Mouse (Mus musculus): ENCODE measurements around the gene Tagln2. TPM values are rescaled to one million over a fixed set of nuclear protein-coding genes. Genes with fewer than 3 reads are reported as not detected.

The Tagln2 gene
- polyA plus RNA-seq, 1 experiment, result 13.0 TPM

DNA sequence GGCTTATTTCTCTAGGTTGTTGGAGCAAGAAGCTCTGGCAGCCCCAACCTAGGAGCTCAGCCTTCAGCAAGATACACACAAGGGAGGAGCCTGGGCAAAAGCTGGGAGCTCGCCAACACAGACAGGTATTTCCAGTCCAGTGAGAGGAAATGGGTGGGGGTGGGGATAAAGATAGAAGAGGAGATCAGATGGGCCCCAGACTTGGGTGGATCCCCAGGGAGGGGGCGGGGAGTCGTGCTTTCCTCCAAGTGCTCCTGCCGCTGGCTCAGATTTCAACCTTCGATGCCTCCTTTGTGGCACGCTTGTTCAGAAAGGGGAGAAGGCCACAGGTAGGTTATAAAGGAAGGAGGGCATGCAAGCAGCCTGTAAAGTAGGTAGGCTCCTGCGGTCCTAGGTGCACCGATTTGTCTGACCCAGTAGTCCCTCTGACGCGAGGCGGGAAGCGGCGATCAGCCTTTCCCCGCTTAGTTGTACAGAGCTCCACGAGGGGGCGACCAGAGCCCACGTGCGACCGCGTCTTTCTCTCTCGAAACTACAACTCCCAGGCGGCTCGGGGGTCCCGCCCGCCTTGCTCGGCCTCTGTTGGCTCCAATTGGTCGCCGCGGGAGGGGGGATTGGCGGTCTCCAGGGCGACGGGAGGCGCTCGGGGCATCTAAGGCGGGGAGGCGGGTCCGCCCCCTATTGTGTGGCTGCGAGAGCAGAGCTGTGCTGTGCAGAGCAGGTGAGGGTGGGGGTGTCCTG, 18.1 kb upstream of the Tagln2 start, which contains the start of gene Igsf9:
Igsf9 (plus strand) TSS at position 249 of the 741 bp plus-strand sequence.
- H3K27me3 ChIP-seq (ENCODE audit: control insufficient read depth, insufficient read depth, low read length), result no peaks in the 10 kb centered on the region
- no peaks in the 10 kb centered on the region for H3K4me1 ChIP-seq (ENCODE audit: control insufficient read depth, insufficient read depth, low read length)
- WGBS, result 1% methylated on average over 38 of the region's 38 CpGs
- TF ChIP-seq CTCF (IDR thresholded peaks at IDR 0.05; ENCODE audit: borderline replicate concordance, insufficient read depth, low read depth, low read length), result no peak
- TF ChIP-seq POLR2A (IDR thresholded peaks at IDR 0.05; ENCODE audit: borderline replicate concordance, insufficient read depth, low read length), result no peak
- H3K27ac ChIP-seq (ENCODE audit: insufficient read depth, low read length), result no peak within 1 kb of the TSS
- peak; percentile 81 to 84 for DNase-seq
- peak within 1 kb of the TSS; percentile 59 for H3K4me3 ChIP-seq (replicated peaks; ENCODE audit: insufficient read depth, low read depth, low read length)

DNA sequence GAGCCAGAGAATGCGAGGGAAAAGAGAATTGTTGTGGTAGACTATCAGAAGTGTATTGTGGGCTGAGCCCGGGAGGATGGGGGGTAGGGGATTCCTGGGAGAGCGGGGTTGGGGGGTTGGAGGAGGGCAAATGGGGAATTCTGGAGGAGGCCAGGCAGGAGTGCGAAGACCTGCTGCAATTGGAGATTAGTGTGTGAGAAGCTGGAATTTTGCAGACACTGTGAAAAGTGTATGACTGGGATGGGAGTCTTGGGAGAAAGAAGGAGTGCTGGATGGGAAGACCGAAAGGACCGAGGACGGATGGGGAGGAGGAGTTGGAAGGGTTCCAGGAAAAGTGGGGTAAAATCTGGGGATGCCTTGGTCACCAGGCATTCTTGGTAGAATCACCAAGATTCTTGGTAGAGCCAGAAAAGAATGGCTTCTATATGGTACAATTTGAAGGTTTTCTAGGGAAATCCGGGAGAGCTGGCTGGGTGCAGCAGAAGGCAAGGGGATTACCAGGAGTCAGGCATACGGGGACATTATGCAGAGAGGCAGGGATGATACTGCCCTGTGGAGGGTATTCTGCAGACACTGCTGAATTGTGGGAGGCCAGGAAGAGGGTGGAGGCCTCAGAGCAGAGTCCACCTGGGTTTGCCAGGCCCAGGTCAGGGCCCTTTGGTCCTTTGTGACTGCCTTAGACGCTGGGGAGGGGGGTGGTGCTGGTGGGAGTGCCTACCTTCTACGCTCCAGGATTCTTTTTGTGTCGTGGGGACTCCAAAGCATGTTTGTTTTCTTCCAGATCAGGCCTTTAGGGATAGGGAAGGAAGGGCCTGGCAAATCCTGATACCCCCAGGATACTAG, 17.1 kb upstream of the Tagln2 start:
- Histone ChIP-seq H3K27ac (ENCODE audit: insufficient read depth, low read length) (no peak overlapping the region), H3K4me1 (ENCODE audit: control insufficient read depth, insufficient read depth, low read length) (no peaks in the 10 kb centered on the region), H3K27me3 (ENCODE audit: control insufficient read depth, insufficient read depth, low read length) (no peaks in the 10 kb centered on the region), H3K4me3 (replicated peaks; ENCODE audit: insufficient read depth, low read depth, low read length) (no peak overlapping the region)
- DNase-seq, result no peak
- TF ChIP-seq POLR2A (IDR thresholded peaks at IDR 0.05; ENCODE audit: borderline replicate concordance, insufficient read depth, low read length) (no peak), CTCF (IDR thresholded peaks at IDR 0.05; ENCODE audit: borderline replicate concordance, insufficient read depth, low read depth, low read length) (no peak)
- 23% methylated on average over 12 of the region's 12 CpGs for WGBS

DNA sequence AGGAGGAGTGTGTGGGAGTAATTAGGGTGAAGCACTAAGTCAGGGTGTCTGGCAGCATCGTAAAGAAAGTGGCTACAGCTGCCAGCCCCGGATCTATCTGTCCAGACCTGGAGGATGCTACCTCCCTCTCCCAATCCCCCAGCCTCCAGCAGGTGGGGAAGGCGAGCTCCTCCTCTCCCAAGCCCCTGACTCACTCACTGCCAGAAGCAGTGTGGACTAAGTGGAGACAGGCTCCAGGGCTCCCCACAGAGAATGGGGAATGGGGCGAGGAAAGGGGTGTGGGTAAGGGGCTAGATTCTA, 16.5 kb upstream of the Tagln2 start:
- H3K4me3 ChIP-seq (replicated peaks; ENCODE audit: insufficient read depth, low read depth, low read length), result no peak overlapping the region
- DNase-seq, result no peak
- H3K27ac ChIP-seq (ENCODE audit: insufficient read depth, low read length), result no peak overlapping the region
- TF ChIP-seq CTCF (IDR thresholded peaks at IDR 0.05; ENCODE audit: borderline replicate concordance, insufficient read depth, low read depth, low read length) (no peak), POLR2A (IDR thresholded peaks at IDR 0.05; ENCODE audit: borderline replicate concordance, insufficient read depth, low read length) (no peak)
- H3K27me3 ChIP-seq (ENCODE audit: control insufficient read depth, insufficient read depth, low read length), result no peaks in the 10 kb centered on the region
- no peaks in the 10 kb centered on the region for H3K4me1 ChIP-seq (ENCODE audit: control insufficient read depth, insufficient read depth, low read length)
- WGBS, result 50% methylated on average over 4 of the region's 4 CpGs

DNA sequence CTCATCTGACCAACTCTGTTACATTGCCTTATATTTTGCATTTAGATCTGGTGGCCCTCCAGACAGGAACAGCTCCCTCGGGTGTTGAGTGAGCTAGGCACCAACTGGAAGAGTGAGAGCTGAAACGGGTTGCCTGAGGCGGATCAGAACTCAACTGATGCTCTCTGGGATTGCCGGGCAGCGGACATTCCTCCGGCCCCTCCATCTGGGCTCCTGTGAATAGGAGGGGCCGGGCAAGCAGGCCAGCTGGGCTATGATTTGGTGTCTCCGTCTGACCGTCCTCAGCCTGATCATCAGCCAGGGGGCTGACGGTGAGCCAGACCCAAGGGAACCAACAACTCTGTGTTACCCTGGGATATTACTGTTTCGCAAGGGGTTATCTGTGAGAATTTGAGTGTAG, 15.6 kb upstream of the Tagln2 start:
- TF ChIP-seq POLR2A (IDR thresholded peaks at IDR 0.05; ENCODE audit: borderline replicate concordance, insufficient read depth, low read length) (no peak), CTCF (IDR thresholded peaks at IDR 0.05; ENCODE audit: borderline replicate concordance, insufficient read depth, low read depth, low read length) (no peak)
- DNase-seq, result no peak
- Histone ChIP-seq H3K4me3 (replicated peaks; ENCODE audit: insufficient read depth, low read depth, low read length) (no peak overlapping the region), H3K27me3 (ENCODE audit: control insufficient read depth, insufficient read depth, low read length) (no peaks in the 10 kb centered on the region), H3K4me1 (ENCODE audit: control insufficient read depth, insufficient read depth, low read length) (no peaks in the 10 kb centered on the region), H3K27ac (ENCODE audit: insufficient read depth, low read length) (no peak overlapping the region)
- 44% methylated on average over 11 of the region's 11 CpGs for WGBS

DNA sequence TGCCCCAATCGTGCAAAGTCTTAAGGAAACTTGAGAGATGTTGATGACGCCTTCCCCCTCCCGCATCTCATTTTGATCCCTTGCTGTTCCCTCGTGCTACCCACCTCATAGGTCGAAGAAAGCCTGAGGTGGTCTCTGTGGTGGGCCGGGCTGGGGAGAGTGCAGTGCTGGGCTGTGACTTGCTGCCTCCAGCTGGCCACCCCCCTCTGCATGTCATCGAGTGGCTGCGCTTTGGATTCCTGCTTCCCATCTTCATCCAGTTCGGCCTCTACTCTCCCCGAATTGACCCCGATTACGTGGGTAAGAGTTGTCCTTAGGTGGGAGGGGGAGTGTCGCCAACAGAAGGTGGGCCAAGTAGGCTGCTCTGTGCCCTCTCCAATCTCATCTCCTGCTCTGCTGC, 15.2 kb upstream of the Tagln2 start:
- 49% methylated on average over 13 of the region's 13 CpGs for WGBS
- no peak for TF ChIP-seq POLR2A (IDR thresholded peaks at IDR 0.05; ENCODE audit: borderline replicate concordance, insufficient read depth, low read length)
- TF ChIP-seq CTCF (IDR thresholded peaks at IDR 0.05; ENCODE audit: borderline replicate concordance, insufficient read depth, low read depth, low read length), result no peak
- Histone ChIP-seq H3K4me3 (replicated peaks; ENCODE audit: insufficient read depth, low read depth, low read length) (no peak overlapping the region), H3K27ac (ENCODE audit: insufficient read depth, low read length) (no peak overlapping the region), H3K27me3 (ENCODE audit: control insufficient read depth, insufficient read depth, low read length) (no peaks in the 10 kb centered on the region), H3K4me1 (ENCODE audit: control insufficient read depth, insufficient read depth, low read length) (no peaks in the 10 kb centered on the region)
- no peak for DNase-seq

DNA sequence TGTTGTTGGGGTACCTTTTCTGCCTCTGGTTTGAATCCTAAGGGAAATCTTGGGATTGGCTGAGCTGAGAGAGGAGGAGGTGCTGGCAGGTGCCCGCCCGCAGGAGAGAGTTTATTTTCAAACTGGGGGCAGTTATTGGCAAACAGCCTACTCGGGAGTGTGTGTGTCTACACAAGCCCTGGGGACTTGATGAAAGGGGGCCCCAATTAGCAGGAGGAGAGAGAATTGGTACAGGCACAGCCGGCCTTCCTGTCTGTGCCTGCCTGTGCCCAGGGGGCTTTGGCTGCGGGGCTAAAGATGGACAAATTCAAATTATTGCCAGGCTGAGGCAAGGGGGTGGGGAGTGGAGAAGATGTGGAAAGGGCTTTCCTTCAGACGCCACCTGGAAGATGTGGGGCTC, 14.0 kb upstream of the Tagln2 start:
- Histone ChIP-seq H3K27ac (ENCODE audit: insufficient read depth, low read length) (no peak overlapping the region), H3K4me3 (replicated peaks; ENCODE audit: insufficient read depth, low read depth, low read length) (no peak overlapping the region), H3K27me3 (ENCODE audit: control insufficient read depth, insufficient read depth, low read length) (no peaks in the 10 kb centered on the region), H3K4me1 (ENCODE audit: control insufficient read depth, insufficient read depth, low read length) (no peaks in the 10 kb centered on the region)
- no peak for TF ChIP-seq POLR2A (IDR thresholded peaks at IDR 0.05; ENCODE audit: borderline replicate concordance, insufficient read depth, low read length)
- TF ChIP-seq CTCF (IDR thresholded peaks at IDR 0.05; ENCODE audit: borderline replicate concordance, insufficient read depth, low read depth, low read length), result no peak
- DNase-seq, result no peak
- WGBS, result 30% methylated on average over 6 of the region's 6 CpGs

DNA sequence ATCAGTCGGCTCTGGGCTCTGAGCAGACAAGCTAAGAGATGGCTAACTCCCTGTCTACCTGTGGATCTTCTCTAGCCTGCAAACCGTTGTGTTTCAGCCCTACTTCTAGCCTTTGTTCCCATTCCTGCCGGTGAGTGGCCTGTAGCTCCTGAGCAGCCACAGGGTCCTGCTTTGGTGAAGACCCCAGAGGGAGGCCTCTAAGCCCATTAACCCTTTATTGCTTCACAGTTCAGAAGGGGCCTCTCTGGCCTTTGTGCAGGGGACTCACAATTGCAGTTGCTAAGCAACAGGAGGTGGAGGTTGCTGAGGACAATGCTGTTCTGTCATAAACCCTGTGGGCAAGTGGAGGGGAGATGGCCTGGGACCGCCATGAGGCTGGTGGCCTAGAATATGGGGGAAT, 13.6 kb upstream of the Tagln2 start:
- 35% methylated on average over 4 of the region's 4 CpGs for whole genome bisulfite sequencing
- no peaks in the 10 kb centered on the region for H3K27me3 ChIP-seq (ENCODE audit: control insufficient read depth, insufficient read depth, low read length)
- TF ChIP-seq CTCF (IDR thresholded peaks at IDR 0.05; ENCODE audit: borderline replicate concordance, insufficient read depth, low read depth, low read length) (no peak), POLR2A (IDR thresholded peaks at IDR 0.05; ENCODE audit: borderline replicate concordance, insufficient read depth, low read length) (no peak)

DNA sequence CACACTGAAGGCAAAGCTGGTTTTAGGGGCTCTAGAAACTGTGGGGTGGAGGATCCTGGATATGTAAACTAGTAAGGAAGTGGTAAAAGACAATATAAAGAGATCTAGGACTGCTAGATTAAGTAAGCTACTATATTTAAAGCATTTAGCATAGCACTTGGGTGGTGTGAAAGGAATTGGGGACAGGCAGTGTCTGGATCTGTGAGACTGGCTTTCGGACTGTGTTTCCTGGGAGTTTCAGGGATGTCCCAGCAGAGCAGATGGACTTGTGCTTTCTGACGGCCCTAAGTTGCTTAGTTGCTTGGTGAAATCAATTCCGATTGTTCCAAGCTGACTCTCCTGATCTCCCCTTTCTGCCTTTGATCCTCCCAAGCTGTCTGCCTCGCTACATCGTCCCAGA, 13.2 kb upstream of the Tagln2 start:
- no peak for TF ChIP-seq POLR2A (IDR thresholded peaks at IDR 0.05; ENCODE audit: borderline replicate concordance, insufficient read depth, low read length)
- TF ChIP-seq CTCF (IDR thresholded peaks at IDR 0.05; ENCODE audit: borderline replicate concordance, insufficient read depth, low read depth, low read length), result no peak
- no peak overlapping the region for H3K27ac ChIP-seq (ENCODE audit: insufficient read depth, low read length)
- H3K4me3 ChIP-seq (replicated peaks; ENCODE audit: insufficient read depth, low read depth, low read length), result no peak overlapping the region
- 66% methylated on average over 5 of the region's 5 CpGs for WGBS
- no peaks in the 10 kb centered on the region for H3K27me3 ChIP-seq (ENCODE audit: control insufficient read depth, insufficient read depth, low read length)
- DNase-seq, result no peak
- H3K4me1 ChIP-seq (ENCODE audit: control insufficient read depth, insufficient read depth, low read length), result no peaks in the 10 kb centered on the region

More for the DNA sequence above, 13.6 kb upstream of the Tagln2 start:
- no peak for DNase-seq
- no peak overlapping the region for H3K4me3 ChIP-seq (replicated peaks; ENCODE audit: insufficient read depth, low read depth, low read length)
- no peaks in the 10 kb centered on the region for H3K4me1 ChIP-seq (ENCODE audit: control insufficient read depth, insufficient read depth, low read length)
- H3K27ac ChIP-seq (ENCODE audit: insufficient read depth, low read length), result no peak overlapping the region

All from cerebellum, adult 2 months (tissue).